Mouse (Mus musculus): ENCODE data around the gene Plxnd1. TPM values are rescaled to one million over a fixed set of nuclear protein-coding genes. Genes with fewer than 3 reads are reported as not detected.

The Plxnd1 gene
- polyA plus RNA-seq, 1 experiment from 2014 or later, result 31.3 TPM

DNA sequence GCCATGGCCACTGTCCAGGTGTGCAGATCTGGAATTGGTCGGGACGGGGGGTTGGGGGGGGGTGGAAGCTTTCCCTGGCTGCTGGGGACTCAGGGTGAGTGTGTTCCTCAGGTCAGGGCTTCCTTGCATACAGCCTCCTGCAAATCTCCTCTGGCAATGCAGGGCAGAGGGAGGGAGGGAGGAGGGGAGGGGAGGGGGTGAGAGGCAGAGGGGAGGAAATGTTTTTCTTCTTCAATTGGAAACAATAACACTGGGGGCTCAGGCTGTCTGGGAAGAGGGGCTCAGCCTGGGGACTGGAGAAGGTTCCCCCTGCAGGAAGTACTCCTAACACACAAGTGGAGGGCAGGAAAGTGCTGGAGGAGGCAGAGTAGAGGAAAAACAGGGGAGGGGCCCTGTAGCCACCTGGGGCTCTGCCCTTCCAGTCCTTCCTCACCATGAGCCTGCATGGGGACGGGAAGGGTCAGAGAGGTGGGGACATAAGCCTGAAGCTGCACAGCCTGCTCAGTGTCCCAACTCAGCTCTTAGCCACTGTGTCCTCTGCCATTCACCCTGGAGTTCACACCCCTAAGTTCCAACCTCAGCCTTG is 3.0 kb upstream of the Plxnd1 start:
- Histone ChIP-seq H3K27me3 (replicated peaks) (peaks cover 16% of the 10 kb centered on the region), H3K9ac (no peak overlapping the region), H3K4me2 (no peak overlapping the region), H3K4me3 (replicated peaks) (no peak overlapping the region), H3K4me1 (peaks cover 42% of the 10 kb centered on the region), H3K27ac (peak overlapping the region; percentile 88), H3K9me3 (no peaks in the 10 kb centered on the region), H3K36me3 (no peaks in the 10 kb centered on the region)
- 22% methylated on average over 3 of the region's 3 CpGs for WGBS
- no peak for ATAC-seq (ENCODE audit: insufficient read depth, low FRiP score, low read depth)

DNA sequence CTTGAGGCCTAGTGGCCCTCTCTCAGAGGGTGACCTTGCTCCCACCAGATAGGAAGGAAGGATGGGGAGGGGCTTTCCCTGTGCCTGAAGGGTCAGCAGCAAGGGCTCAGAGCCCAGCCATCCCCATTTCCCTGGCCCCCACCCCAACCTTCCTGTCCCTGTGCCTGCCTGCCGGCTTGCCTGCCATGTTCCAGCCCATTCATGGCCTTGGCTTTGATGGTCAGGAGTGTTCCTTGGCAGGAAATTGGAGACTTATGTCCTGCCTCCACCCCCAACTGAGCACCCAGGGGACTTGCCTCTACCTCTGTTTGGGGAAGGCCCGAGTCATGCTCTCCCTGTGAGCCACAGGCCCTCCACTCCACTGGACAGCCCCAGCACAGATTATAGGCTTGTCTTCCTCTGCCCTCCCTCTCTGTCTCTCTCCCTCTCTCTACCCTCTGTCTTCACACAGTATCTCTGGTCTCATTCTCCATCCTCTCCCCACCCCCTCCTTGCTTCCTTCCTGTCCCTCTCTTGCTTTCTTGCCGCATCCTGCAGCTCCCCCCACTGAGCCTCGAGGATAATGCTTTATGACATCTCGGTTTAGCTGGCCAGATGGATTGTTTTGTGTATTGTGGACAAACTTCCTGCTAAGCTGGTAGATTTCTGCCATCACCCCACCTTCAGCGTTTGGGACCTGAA is 1.5 kb upstream of the Plxnd1 start:
- Histone ChIP-seq H3K4me2 (peak overlapping the region; percentile 94; the same call in 1 of the 2 replicates), H3K4me1 (peaks cover 53% of the 10 kb centered on the region), H3K27ac (peak overlapping the region; percentile 88), H3K9me3 (no peaks in the 10 kb centered on the region), H3K36me3 (no peaks in the 10 kb centered on the region), H3K4me3 (replicated peaks) (no peak overlapping the region), H3K27me3 (replicated peaks) (peaks cover 18% of the 10 kb centered on the region), H3K9ac (no peak overlapping the region)
- WGBS, result 33% methylated on average over 6 of the region's 6 CpGs
- no peak for ATAC-seq (ENCODE audit: insufficient read depth, low FRiP score, low read depth)

DNA sequence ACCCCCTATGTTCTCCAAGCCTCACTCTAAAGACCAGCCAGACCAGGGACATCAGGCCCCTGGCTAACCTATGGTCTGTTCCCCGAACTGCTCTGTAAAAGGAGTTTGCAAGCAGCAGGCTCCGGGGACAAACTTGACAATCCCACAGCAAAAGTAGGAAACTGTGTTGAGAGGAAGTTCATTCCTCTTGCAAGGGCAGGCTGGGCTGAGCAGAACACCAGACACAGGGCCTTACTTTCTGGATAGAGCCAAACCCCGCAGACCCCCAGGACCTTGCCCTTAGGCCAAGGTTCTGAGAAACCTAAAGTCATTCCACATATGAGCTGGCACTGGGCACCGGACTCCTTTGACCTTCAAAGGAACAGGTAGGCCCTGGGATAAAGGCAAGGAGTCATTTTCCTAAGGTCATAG is 731 bp upstream of the Plxnd1 start:
- H3K9ac ChIP-seq, result no peak overlapping the region
- peak overlapping the region; percentile 72; the same call in 1 of the 2 replicates for H3K4me3 ChIP-seq (replicated peaks)
- no peaks in the 10 kb centered on the region for H3K36me3 ChIP-seq
- H3K27me3 ChIP-seq (replicated peaks), result peaks cover 18% of the 10 kb centered on the region
- no peak for ATAC-seq (ENCODE audit: insufficient read depth, low FRiP score, low read depth)
- WGBS, result 48% methylated on average over 4 of the region's 4 CpGs
- no peaks in the 10 kb centered on the region for H3K9me3 ChIP-seq
- H3K4me1 ChIP-seq, result peaks cover 61% of the 10 kb centered on the region
- peak overlapping the region; percentile 88 for H3K27ac ChIP-seq
- peak overlapping the region; percentile 94 for H3K4me2 ChIP-seq

DNA sequence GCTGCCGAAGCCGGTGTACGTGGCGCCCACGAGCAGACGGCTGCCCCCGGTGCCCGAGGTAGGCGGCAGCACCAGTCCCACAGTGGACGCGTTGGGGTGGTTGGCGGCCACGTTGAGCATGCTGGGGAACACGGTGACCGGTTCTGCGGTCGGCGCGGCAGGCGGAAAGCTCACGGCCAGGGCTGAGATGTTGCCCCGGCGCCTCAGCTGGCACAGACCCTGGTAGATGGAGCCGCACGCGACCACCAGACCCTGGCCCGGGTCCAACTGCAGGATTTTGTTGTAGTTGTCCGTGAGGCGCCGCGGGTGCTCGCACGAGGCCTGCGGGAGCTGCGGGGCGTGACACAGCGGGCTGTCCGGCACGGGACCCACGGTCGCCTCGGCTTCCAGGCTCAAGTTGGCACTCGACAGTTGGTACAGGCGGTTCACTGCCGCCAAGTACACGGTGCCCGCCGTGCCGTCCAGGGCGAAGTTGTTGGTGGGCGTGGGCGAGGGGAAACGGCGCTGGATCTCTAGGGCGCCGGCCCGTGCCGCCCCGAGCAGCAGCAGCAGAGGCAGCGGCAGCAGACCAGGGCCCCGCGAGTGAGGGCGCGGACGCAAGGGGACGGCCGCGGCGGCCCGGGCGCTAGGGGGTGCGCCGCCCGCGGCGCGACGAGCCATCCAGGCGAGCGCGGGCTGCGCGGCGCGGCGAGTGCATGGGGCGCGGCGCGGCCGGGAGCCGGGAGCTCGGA is 494 bp downstream of the Plxnd1 start:
- H3K9ac ChIP-seq, result peak overlapping the region; percentile 85
- H3K4me1 ChIP-seq, result peaks cover 62% of the 10 kb centered on the region
- no peaks in the 10 kb centered on the region for H3K36me3 ChIP-seq
- H3K4me3 ChIP-seq (replicated peaks), result peak overlapping the region; percentile 72
- H3K27ac ChIP-seq, result peak overlapping the region; percentile 88
- no peaks in the 10 kb centered on the region for H3K9me3 ChIP-seq
- peaks cover 18% of the 10 kb centered on the region for H3K27me3 ChIP-seq (replicated peaks)
- no peak for ATAC-seq (ENCODE audit: insufficient read depth, low FRiP score, low read depth)
- WGBS, result under 1% methylated on average over 82 of the region's 93 CpGs
- peak overlapping the region; percentile 94 for H3K4me2 ChIP-seq

DNA sequence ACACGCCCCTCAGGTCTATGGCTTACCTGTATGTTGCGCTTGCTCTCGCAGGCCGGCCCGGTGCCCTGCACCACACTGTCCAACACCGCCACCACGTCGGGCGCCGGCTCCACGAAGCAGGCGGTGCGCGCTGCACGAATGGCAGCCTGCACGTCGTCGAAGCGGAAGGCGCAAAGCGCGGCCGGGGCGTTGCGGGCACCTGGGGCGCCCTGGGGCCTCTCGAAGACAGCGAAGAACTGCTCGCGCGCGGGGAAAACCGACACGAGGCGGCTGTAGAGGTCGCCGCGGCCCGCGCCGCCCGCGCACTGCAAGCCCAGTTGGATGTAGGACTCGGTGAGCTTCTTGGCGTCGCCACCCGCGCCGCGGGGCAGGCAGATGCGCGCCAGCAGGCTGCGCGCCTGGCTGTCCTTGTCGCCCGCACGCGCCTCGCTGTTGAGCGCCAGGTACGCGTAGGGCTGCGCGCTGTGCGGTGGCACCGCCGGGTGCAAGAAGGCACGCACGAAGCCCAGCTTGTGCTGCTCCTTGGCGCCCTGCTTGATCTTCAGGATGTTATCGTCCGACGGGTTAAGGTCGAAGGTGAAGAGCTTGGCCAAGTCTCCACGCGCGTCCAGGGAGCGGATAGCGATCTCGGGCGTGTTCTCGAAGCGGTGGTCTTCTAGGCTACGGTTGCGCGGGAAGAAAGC is 1.2 kb downstream of the Plxnd1 start:
- H3K9me3 ChIP-seq, result no peaks in the 10 kb centered on the region
- peak overlapping the region; percentile 85 for H3K9ac ChIP-seq
- 1% methylated on average over 86 of the region's 86 CpGs for WGBS
- H3K4me3 ChIP-seq (replicated peaks), result peak overlapping the region; percentile 72
- peaks cover 61% of the 10 kb centered on the region for H3K4me1 ChIP-seq
- peak overlapping the region; percentile 88; the same call in 1 of the 2 replicates for H3K27ac ChIP-seq
- peak overlapping the region; percentile 94 for H3K4me2 ChIP-seq
- H3K27me3 ChIP-seq (replicated peaks), result peaks cover 18% of the 10 kb centered on the region
- ATAC-seq (ENCODE audit: insufficient read depth, low FRiP score, low read depth), result no peak
- H3K36me3 ChIP-seq, result 0 out of 2 replicates have a peak, but pooled peaks cover 3% of the 10 kb centered on the region

DNA sequence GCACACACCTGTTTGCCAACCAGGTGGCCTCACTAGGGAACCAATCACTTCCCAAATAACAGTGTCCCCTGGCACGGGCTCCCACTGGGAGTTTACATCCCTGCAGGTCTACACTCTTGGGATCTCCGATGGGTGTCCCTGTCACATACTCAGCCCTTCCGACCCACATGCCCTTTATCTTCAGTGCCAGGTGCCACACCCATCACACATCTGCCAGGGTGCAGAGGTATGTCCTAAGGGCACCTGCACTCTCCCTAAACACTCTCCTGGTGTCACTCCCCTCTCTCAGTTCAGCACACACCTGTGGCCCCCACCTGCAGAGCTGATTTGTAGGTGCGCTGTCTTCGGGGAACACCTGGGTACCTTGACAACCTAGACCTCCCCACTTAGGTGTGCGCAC is 1.8 kb downstream of the Plxnd1 start:
- H3K9ac ChIP-seq, result peak overlapping the region; percentile 85
- ATAC-seq (ENCODE audit: insufficient read depth, low FRiP score, low read depth), result no peak
- peak overlapping the region; percentile 88; the same call in 1 of the 2 replicates for H3K27ac ChIP-seq
- peak overlapping the region; percentile 72 for H3K4me3 ChIP-seq (replicated peaks)
- peaks cover 60% of the 10 kb centered on the region for H3K4me1 ChIP-seq
- H3K27me3 ChIP-seq (replicated peaks), result peaks cover 18% of the 10 kb centered on the region
- H3K36me3 ChIP-seq, result 0 out of 2 replicates have a peak, but pooled peaks cover 3% of the 10 kb centered on the region
- WGBS, result 34% methylated on average over 6 of the region's 6 CpGs
- no peaks in the 10 kb centered on the region for H3K9me3 ChIP-seq
- peak overlapping the region; percentile 94 for H3K4me2 ChIP-seq

DNA sequence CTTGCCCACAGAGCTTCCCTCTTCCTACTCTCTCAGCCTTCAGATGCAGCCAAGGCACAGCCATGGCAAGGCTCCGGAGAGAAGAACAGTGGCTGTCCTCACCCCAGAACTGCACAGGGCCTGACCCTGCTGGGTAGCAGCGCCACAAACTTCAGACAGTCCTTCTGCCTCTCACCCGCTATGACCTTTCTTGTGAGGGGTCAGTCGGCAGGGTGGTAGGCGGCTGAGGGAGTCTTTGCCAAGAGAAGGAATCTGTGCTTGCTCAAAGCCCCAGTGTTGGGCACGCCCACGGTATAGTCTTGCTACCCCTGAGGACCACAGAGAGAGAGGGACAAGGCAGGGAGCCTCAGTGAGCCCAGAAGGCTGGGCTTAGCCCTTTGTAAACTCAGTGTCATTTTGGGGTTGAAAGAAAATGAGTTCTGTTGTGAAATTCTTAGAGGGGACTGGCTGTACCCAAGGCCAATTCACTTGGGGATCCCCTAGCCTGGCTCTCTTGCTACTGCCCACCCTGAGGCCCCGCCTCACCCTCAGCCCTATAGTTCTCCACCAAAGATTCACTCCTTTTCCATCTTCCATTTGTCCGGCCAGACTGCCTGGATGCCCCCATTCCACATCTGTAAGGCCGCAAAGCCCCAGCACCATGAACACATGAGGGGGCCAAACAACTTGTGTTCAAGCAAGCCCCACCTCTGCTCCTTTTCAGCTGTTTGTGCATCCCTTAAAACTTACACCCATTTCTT is 2.8 kb downstream of the Plxnd1 start:
- ATAC-seq (ENCODE audit: insufficient read depth, low FRiP score, low read depth), result no peak
- peak overlapping the region; percentile 72 for H3K27ac ChIP-seq
- H3K36me3 ChIP-seq, result 0 out of 2 replicates have a peak, but pooled peaks cover 3% of the 10 kb centered on the region
- H3K9ac ChIP-seq, result no peak overlapping the region
- peak overlapping the region; percentile 72 for H3K4me3 ChIP-seq (replicated peaks)
- peaks cover 62% of the 10 kb centered on the region for H3K4me1 ChIP-seq
- H3K9me3 ChIP-seq, result no peaks in the 10 kb centered on the region
- H3K4me2 ChIP-seq, result peak overlapping the region; percentile 94
- 37% methylated on average over 10 of the region's 10 CpGs for WGBS
- H3K27me3 ChIP-seq (replicated peaks), result peaks cover 18% of the 10 kb centered on the region

DNA sequence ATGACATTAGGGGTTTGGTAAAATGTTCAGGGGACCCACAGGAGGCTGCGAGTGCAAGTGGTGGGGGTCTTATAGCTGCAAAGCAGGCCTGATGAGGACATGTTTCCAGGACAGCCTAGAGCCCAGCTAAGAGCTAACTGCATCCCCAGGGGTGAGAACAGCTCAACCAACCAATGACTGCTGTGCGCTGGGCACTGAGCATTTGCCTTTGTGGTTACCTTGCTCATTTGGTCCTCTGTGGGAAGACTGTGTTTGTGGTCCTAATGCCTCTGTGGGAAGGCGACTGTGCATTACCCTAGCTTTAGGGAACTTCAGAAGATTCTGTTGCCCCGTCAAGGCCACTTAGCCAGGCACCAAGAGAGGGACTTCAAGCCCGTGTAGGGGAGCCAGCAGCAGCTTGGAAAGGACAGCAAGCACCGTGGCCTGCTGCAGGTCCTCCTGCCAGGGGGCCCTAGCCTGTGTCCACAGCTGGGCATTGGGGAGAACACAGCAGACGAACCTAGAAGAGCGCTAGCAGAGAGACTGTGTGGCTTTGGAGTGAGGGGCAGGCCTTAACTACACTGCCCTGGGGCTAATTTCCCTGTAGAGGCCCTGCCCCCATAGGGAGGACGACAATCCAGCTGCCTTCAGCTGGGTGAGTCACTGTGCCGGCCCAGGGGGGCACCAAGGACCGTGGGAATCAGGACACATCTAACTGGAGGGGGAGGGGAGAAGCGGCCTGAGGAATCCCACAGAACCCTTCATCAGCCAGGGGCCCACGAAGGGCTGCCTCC is 3.5 kb downstream of the Plxnd1 start:
- Histone ChIP-seq H3K36me3 (0 out of 2 replicates have a peak, but pooled peaks cover 3% of the 10 kb centered on the region), H3K4me3 (replicated peaks) (peak overlapping the region; percentile 72), H3K9me3 (no peaks in the 10 kb centered on the region), H3K27me3 (replicated peaks) (peaks cover 18% of the 10 kb centered on the region), H3K4me2 (peak overlapping the region; percentile 94), H3K27ac (peak overlapping the region; percentile 72), H3K4me1 (peaks cover 64% of the 10 kb centered on the region), H3K9ac (0 out of 2 replicates have a peak overlapping the region, but pooled peaks have one; percentile 26)
- WGBS, result 41% methylated on average over 13 of the region's 13 CpGs
- ATAC-seq (ENCODE audit: insufficient read depth, low FRiP score, low read depth), result no peak

DNA sequence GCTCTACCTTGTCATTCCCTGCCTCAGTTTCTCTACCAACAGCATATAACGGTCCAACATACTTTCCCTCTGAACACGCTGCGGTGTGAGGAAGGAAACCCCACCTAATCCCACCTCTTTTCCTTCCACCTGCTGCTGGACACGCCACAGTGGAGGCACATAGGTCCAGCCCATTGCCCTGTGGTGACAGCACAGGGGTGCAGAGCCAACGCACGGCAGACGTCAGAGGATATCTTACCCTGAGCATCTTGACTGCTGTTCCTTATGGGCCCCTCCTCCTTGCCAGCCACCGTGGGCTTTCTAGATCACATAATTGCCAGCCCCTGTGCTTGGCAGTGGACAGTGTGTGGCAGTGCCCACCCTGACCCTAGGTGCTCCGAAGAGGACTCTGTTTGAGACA is 4.3 kb downstream of the Plxnd1 start:
- no peak for ATAC-seq (ENCODE audit: insufficient read depth, low FRiP score, low read depth)
- peak overlapping the region; percentile 94; the same call in 1 of the 2 replicates for H3K4me2 ChIP-seq
- peaks cover 18% of the 10 kb centered on the region for H3K27me3 ChIP-seq (replicated peaks)
- H3K9me3 ChIP-seq, result no peaks in the 10 kb centered on the region
- H3K4me1 ChIP-seq, result peaks cover 64% of the 10 kb centered on the region
- peak overlapping the region; percentile 72 for H3K4me3 ChIP-seq (replicated peaks)
- H3K36me3 ChIP-seq, result 0 out of 2 replicates have a peak, but pooled peaks cover 3% of the 10 kb centered on the region
- 79% methylated on average over 9 of the region's 9 CpGs for WGBS
- H3K27ac ChIP-seq, result no peak overlapping the region
- H3K9ac ChIP-seq, result no peak overlapping the region

DNA sequence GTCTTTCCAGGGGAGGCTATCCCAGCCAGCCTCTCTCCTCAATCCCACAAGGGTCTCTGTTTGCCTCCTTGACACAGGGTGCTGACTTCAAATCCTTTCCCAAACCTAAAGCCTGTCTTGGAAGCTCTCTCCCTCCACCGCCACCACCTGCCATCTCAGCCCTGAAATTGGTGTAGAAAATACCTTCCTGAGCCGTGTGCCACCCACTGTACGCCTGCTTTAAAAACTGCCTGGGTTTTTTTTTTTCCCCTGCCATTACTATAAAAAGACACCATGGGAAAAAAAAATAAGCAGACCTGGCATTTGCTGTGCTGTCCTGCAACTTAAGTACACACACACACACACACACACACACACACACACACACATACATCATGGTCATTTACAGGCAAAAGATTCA is 4.7 kb downstream of the Plxnd1 start:
- H3K27ac ChIP-seq, result no peak overlapping the region
- WGBS, result 81% methylated on average over 3 of the region's 3 CpGs

More for the DNA sequence above, 4.7 kb downstream of the Plxnd1 start:
- Histone ChIP-seq H3K9ac (no peak overlapping the region), H3K4me1 (peaks cover 68% of the 10 kb centered on the region), H3K4me2 (peak overlapping the region; percentile 29; the same call in 1 of the 2 replicates), H3K4me3 (replicated peaks) (no peak overlapping the region; the same call in 1 of the 2 replicates), H3K9me3 (no peaks in the 10 kb centered on the region), H3K36me3 (0 out of 2 replicates have a peak, but pooled peaks cover 3% of the 10 kb centered on the region), H3K27me3 (replicated peaks) (peaks cover 18% of the 10 kb centered on the region)
- ATAC-seq (ENCODE audit: insufficient read depth, low FRiP score, low read depth), result no peak

Measured in stomach, embryonic 15.5 days (tissue).